ENCODE assay signal across 8 mouse cellular contexts in genomic region chr15:103323455-103324247, GRCm38 (mm10). TPM values are rescaled to one million over a fixed set of nuclear protein-coding genes. Genes with fewer than 3 reads are reported as not detected.
DNase-seq lines count a peak whose midpoint lies in the region; ATAC-seq and TF ChIP-seq lines count a peak whose summit lies in the region.

No protein-coding gene starts in this region.

- H3K9me3 ChIP-seq in ES-Bruce4 (replicated peaks; ENCODE audit: control insufficient read depth, insufficient read depth, low read length, poor library complexity, severe bottlenecking) = no peaks in the 10 kb centered on the region
- no peaks in the 10 kb centered on the region for H3K9me3 ChIP-seq in heart, embryonic 16.5 days (replicated peaks; ENCODE audit: control insufficient read depth, low read length)
- no peaks in the 10 kb centered on the region for H3K9me3 ChIP-seq in lung, embryonic 14.5 days (ENCODE audit: low read depth, low read length)
- no peaks in the 10 kb centered on the region for H3K9me3 ChIP-seq in neural tube, embryonic 15.5 days (replicated peaks)

- H3K4me3 ChIP-seq in ES-Bruce4 (ENCODE audit: low read depth, low read length) = peak overlapping the region; percentile 82
- peak overlapping the region; percentile 74 for H3K4me3 ChIP-seq in heart, embryonic 16.5 days (ENCODE audit: low read length)
- H3K4me3 ChIP-seq in lung, embryonic 14.5 days (ENCODE audit: low read depth, low read length) = peak overlapping the region; percentile 65
- peak overlapping the region; percentile 70 for H3K4me3 ChIP-seq in neural tube, embryonic 15.5 days (replicated peaks)

- TF ChIP-seq CTCF in ES-Bruce4 (IDR thresholded peaks at IDR 0.05; ENCODE audit: low read depth, low read length) = peak; percentile 97
- TF ChIP-seq CTCF in lung, embryonic 14.5 days (IDR thresholded peaks at IDR 0.05; ENCODE audit: low read depth) = peak; percentile 96

- H3K27ac ChIP-seq in ES-Bruce4 (ENCODE audit: insufficient read depth, low read length) = peak overlapping the region; percentile 23; the same call in 1 of the 2 replicates
- H3K27ac ChIP-seq in heart, embryonic 16.5 days (ENCODE audit: low read length) = peak overlapping the region; percentile 79
- H3K27ac ChIP-seq in lung, embryonic 14.5 days (ENCODE audit: low read depth) = peak overlapping the region; percentile 76; the same call in 1 of the 2 replicates
- peak overlapping the region; percentile 69 for H3K27ac ChIP-seq in neural tube, embryonic 15.5 days (replicated peaks)

- TF ChIP-seq EP300 in ES-Bruce4 (IDR thresholded peaks at IDR 0.05; ENCODE audit: insufficient read depth, low read depth, low read length) = no peak

- H3K4me1 ChIP-seq in ES-Bruce4 (ENCODE audit: control insufficient read depth, insufficient read depth, low read length) = peaks cover 7% of the 10 kb centered on the region
- H3K4me1 ChIP-seq in heart, embryonic 16.5 days (ENCODE audit: control insufficient read depth, insufficient read depth, low read length) = peaks cover 27% of the 10 kb centered on the region
- peaks cover 8% of the 10 kb centered on the region; the same call in 1 of the 2 replicates for H3K4me1 ChIP-seq in lung, embryonic 14.5 days (ENCODE audit: insufficient read depth)
- peaks cover 40% of the 10 kb centered on the region for H3K4me1 ChIP-seq in neural tube, embryonic 15.5 days

- no peaks in the 10 kb centered on the region for H3K27me3 ChIP-seq in ES-Bruce4 (ENCODE audit: control insufficient read depth, insufficient read depth, low read length, poor library complexity, severe bottlenecking)
- no peaks in the 10 kb centered on the region for H3K27me3 ChIP-seq in heart, embryonic 16.5 days (ENCODE audit: control insufficient read depth, insufficient read depth, low read length)
- no peaks in the 10 kb centered on the region for H3K27me3 ChIP-seq in lung, embryonic 14.5 days (ENCODE audit: insufficient read depth, low read length)
- H3K27me3 ChIP-seq in neural tube, embryonic 15.5 days (replicated peaks) = no peaks in the 10 kb centered on the region

- ATAC-seq in erythroid progenitor cell, adult 5-6 weeks (replicated peaks; ENCODE audit: low FRiP score, poor library complexity, severe bottlenecking) = peak; percentile 93
- ATAC-seq in heart, embryonic 16.5 days (replicated peaks; ENCODE audit: extremely low read depth, insufficient read depth, low FRiP score) = peak; percentile 96
- ATAC-seq in lung, embryonic 14.5 days (ENCODE audit: insufficient read depth) = peak; percentile 98
- ATAC-seq in neural tube, embryonic 15.5 days (ENCODE audit: low FRiP score) = peak; percentile 97

- peak overlapping the region; percentile 95 for H3K4me2 ChIP-seq in heart, embryonic 16.5 days (ENCODE audit: low read depth, low read length)
- peak overlapping the region; percentile 83 for H3K4me2 ChIP-seq in lung, embryonic 14.5 days
- H3K4me2 ChIP-seq in neural tube, embryonic 15.5 days = peak overlapping the region; percentile 85

- no peak for TF ChIP-seq POLR2A in ES-Bruce4 (IDR thresholded peaks at IDR 0.05; ENCODE audit: insufficient read depth, low read length)

- peak; percentile 73 for DNase-seq in c-Kit-negative CD71-positive TER-119-positive erythroid progenitor cells, embryonic 14.5 days (ENCODE audit: low read depth, low spot score)
- peak; percentile 90 to 95 for DNase-seq in kidney, postnatal 25 days
- peak; percentile 92 for DNase-seq in lung, embryonic 14.5 days
- DNase-seq in thymus, postnatal 10 days (ENCODE audit: low spot score in 2 of 2) = peak; percentile 69 to 81

- H3K9ac ChIP-seq in ES-Bruce4 (ENCODE audit: low read depth, poor library complexity, severe bottlenecking) = peak overlapping the region; percentile 90
- peak overlapping the region; percentile 85 for H3K9ac ChIP-seq in heart, embryonic 16.5 days (ENCODE audit: low read length)
- H3K9ac ChIP-seq in lung, embryonic 14.5 days = peak overlapping the region; percentile 69
- peak overlapping the region; percentile 76 for H3K9ac ChIP-seq in neural tube, embryonic 15.5 days (replicated peaks)

- H3K36me3 ChIP-seq in ES-Bruce4 (ENCODE audit: control insufficient read depth, insufficient read depth, low read length, poor library complexity, severe bottlenecking) = peaks cover 3% of the 10 kb centered on the region
- H3K36me3 ChIP-seq in heart, embryonic 16.5 days (ENCODE audit: control insufficient read depth, insufficient read depth) = no peaks in the 10 kb centered on the region
- peaks cover 1% of the 10 kb centered on the region; the same call in 1 of the 2 replicates for H3K36me3 ChIP-seq in lung, embryonic 14.5 days (ENCODE audit: insufficient read depth)
- peaks cover 4% of the 10 kb centered on the region for H3K36me3 ChIP-seq in neural tube, embryonic 15.5 days

- 1% methylated on average over 40 of the region's 40 CpGs for WGBS in heart, embryonic 16.5 days
- under 1% methylated on average over 28 of the region's 40 CpGs for WGBS in lung, embryonic 14.5 days
- WGBS in neural tube, embryonic 15.5 days = under 1% methylated on average over 33 of the region's 40 CpGs

RNA-seq across cellular contexts. Expression of gene Gpr84, which starts 13.2 kb away (rescaled TPM):
- not detected in 2 replicates for polyA plus RNA-seq in ES-Bruce4 (2011; ENCODE audit: insufficient read depth, insufficient read length, low read depth, missing spikeins)
- 0.72 TPM in 1 of 2 replicates, not detected in the other for total RNA-seq in erythroid progenitor cell, adult 5-6 weeks (2015; ENCODE audit: low replicate concordance)
- total RNA-seq in erythroid progenitor cell, adult 5-6 weeks (2017; ENCODE audit: low replicate concordance) = 3.9 TPM in 1 of 2 replicates, not detected in the other
- 0.19 TPM in 1 of 2 replicates, not detected in the other for polyA plus RNA-seq in heart, embryonic 16.5 days (2015; fragmentation: Nextera tagmentation; extraction: Ambion mirVana)
- polyA plus RNA-seq in lung, embryonic 14.5 days (2014; fragmentation: Nextera tagmentation; extraction: Ambion mirVana) = 0.61 TPM in 1 of 2 replicates, not detected in the other
- 0.33 and 0.60 TPM in 2 replicates for polyA plus RNA-seq in neural tube, embryonic 15.5 days (2015; fragmentation: Nextera tagmentation; extraction: Ambion mirVana)

RNA-seq across cellular contexts. Expression of gene Zfp385a, which starts 16.2 kb away (rescaled TPM):
- 26.8 and 29.6 TPM in 2 replicates for polyA plus RNA-seq in ES-Bruce4 (2011; ENCODE audit: insufficient read depth, insufficient read length, low read depth, missing spikeins)
- 4.2 and 6.5 TPM in 2 replicates for total RNA-seq in erythroid progenitor cell, adult 5-6 weeks (2015; ENCODE audit: low replicate concordance)
- 0.30 and 0.77 TPM in 2 replicates for total RNA-seq in erythroid progenitor cell, adult 5-6 weeks (2017; ENCODE audit: low replicate concordance)
- 6.5 and 7.5 TPM in 2 replicates for polyA plus RNA-seq in heart, embryonic 16.5 days (2015; fragmentation: Nextera tagmentation; extraction: Ambion mirVana)
- 11.8 and 12.0 TPM in 2 replicates for polyA plus RNA-seq in lung, embryonic 14.5 days (2014; fragmentation: Nextera tagmentation; extraction: Ambion mirVana)
- 18.6 and 19.9 TPM in 2 replicates for polyA plus RNA-seq in neural tube, embryonic 15.5 days (2015; fragmentation: Nextera tagmentation; extraction: Ambion mirVana)

RNA-seq across cellular contexts. Expression of gene Itga5, which starts 42.9 kb away (rescaled TPM):
- polyA plus RNA-seq in ES-Bruce4 (2011; ENCODE audit: insufficient read depth, insufficient read length, low read depth, missing spikeins) = 35.6 and 39.5 TPM in 2 replicates
- total RNA-seq in erythroid progenitor cell, adult 5-6 weeks (2015; ENCODE audit: low replicate concordance) = 2.2 and 5.0 TPM in 2 replicates
- 0.15 and 0.39 TPM in 2 replicates for total RNA-seq in erythroid progenitor cell, adult 5-6 weeks (2017; ENCODE audit: low replicate concordance)
- 64.0 and 72.7 TPM in 2 replicates for polyA plus RNA-seq in heart, embryonic 16.5 days (2015; fragmentation: Nextera tagmentation; extraction: Ambion mirVana)
- 46.7 and 47.7 TPM in 2 replicates for polyA plus RNA-seq in lung, embryonic 14.5 days (2014; fragmentation: Nextera tagmentation; extraction: Ambion mirVana)
- 7.2 and 12.7 TPM in 2 replicates for polyA plus RNA-seq in neural tube, embryonic 15.5 days (2015; fragmentation: Nextera tagmentation; extraction: Ambion mirVana)

RNA-seq across cellular contexts. Expression of gene Copz1, which starts 51.1 kb away (rescaled TPM):
- 140 and 145 TPM in 2 replicates for polyA plus RNA-seq in ES-Bruce4 (2011; ENCODE audit: insufficient read depth, insufficient read length, low read depth, missing spikeins)
- 158 and 167 TPM in 2 replicates for total RNA-seq in erythroid progenitor cell, adult 5-6 weeks (2015; ENCODE audit: low replicate concordance)
- 37.6 and 42.4 TPM in 2 replicates for total RNA-seq in erythroid progenitor cell, adult 5-6 weeks (2017; ENCODE audit: low replicate concordance)
- 155 and 161 TPM in 2 replicates for polyA plus RNA-seq in heart, embryonic 16.5 days (2015; fragmentation: Nextera tagmentation; extraction: Ambion mirVana)
- 304 and 306 TPM in 2 replicates for polyA plus RNA-seq in lung, embryonic 14.5 days (2014; fragmentation: Nextera tagmentation; extraction: Ambion mirVana)
- 190 and 207 TPM in 2 replicates for polyA plus RNA-seq in neural tube, embryonic 15.5 days (2015; fragmentation: Nextera tagmentation; extraction: Ambion mirVana)

Comparison
In these comparisons a context has a peak if more than half of its experiments do, and no peak if none do; other contexts are left out.
1. Peak in every context shown above with its lines: DNase-seq, ATAC-seq, H3K4me3 ChIP-seq and H3K27ac ChIP-seq.
2. H3K27ac ChIP-seq: peak in every context shown above with its lines; median percentile 79 in heart, embryonic 16.5 days; 76 in lung, embryonic 14.5 days; 69 in neural tube, embryonic 15.5 days; 23 in ES-Bruce4.